Mouse (Mus musculus) forebrain, embryonic 12.5 days (tissue): ENCODE data around the gene Uqcc2. TPM values are rescaled to one million over a fixed set of nuclear protein-coding genes. Genes with fewer than 3 reads are reported as not detected.

ENCODE experiments used
- microRNA-seq: library from miRNA; unstranded; fragments of <30 nt; microRNA quantifications from one replicate; pipeline ENCODE4, GENCODE M21; 2017
- polyA plus RNA-seq: library from polyadenylated mRNA; unstranded; fragments of >200 nt; fragmentation: Nextera tagmentation; extraction: Ambion mirVana; gene quantifications from 2 replicates; pipeline ENCODE4 v1.2.1, GENCODE M21; 2016

Uqcc2 gene
- polyA plus RNA-seq, 1 experiment from 2014 or later, result 306 TPM

Small RNA genes within 50 kb of the gene (microRNA-seq; reads per million reads assigned to microRNA genes)
- not detected for gene Mir7677

Other genes starting within 250 kb of the Uqcc2 start
- gene Kifc5b, start 216.8 kb downstream of the Uqcc2 start, polyA plus RNA-seq, result 9.7 and 9.8 TPM in 2 replicates
- 8.6 and 8.8 TPM in 2 replicates for gene Phf1, start 200.9 kb downstream of the Uqcc2 start, polyA plus RNA-seq
- 155 and 161 TPM in 2 replicates for gene Cuta, start 194.3 kb downstream of the Uqcc2 start, polyA plus RNA-seq
- gene Syngap1, start 192.7 kb downstream of the Uqcc2 start, polyA plus RNA-seq, result 3.9 and 4.8 TPM in 2 replicates
- gene Zbtb9, start 160.7 kb downstream of the Uqcc2 start, polyA plus RNA-seq, result 18.9 and 20.0 TPM in 2 replicates
- 3.0 and 3.1 TPM in 2 replicates for gene Bak1, start 104.9 kb downstream of the Uqcc2 start, polyA plus RNA-seq
- gene Itpr3, start 76.6 kb downstream of the Uqcc2 start, polyA plus RNA-seq, result 1.6 and 3.3 TPM in 2 replicates
- 0.13 TPM in 1 of 2 replicates, not detected in the other for gene Ip6k3, start 33.9 kb upstream of the Uqcc2 start, polyA plus RNA-seq
- gene Lemd2, start 70.6 kb upstream of the Uqcc2 start, polyA plus RNA-seq, result 30.6 and 30.8 TPM in 2 replicates